Mouse (Mus musculus) natural killer cell, adult 2 months (primary cell): ENCODE data around the gene Arid4b.

Experiments
- DNase-seq, 2 experiments: peaks; one replicate each; pipeline ENCODE4 v3.0.0; 2022; ENCODE audit warnings: low spot score in 2 of 2

Arid4b gene

DNA sequence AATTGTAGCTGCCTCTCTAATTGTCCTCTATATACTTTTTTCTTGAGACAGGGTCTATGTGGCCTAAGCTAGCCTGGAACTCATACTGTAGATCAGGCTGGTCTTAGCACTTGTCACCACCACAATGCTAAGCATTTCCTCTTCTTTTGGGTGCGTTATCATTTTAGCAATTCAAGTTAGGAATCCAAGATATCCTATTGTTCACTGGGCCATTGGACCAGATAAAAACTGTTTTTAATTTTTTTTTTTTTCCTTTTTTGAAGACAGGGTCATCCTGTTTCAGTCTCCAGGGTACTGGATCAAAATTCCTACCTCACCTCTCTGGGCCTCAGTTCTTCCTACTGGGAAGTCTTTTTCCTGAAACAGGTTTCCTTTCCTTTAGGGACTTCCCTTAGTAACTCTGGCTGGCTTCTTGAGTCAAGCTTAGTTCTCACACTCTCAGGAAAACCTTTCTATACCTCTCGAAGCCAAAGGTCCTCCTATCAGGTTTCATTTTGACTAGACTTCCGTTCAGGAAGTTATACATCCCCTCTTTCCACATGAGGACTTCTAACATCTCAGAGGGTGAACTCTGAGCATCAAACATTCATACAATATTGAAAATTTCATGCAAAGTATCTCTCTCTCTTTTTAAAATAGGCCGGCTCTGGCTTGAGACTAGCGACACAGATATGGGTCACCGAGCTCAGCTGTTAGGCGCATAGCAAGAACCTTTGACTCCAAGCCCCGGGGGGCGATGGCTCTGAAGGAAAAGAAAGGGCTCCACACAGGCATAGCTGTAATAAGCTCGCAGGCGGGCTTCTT is 621 bp upstream of the Arid4b start:
- DNase-seq, result no peak

DNA sequence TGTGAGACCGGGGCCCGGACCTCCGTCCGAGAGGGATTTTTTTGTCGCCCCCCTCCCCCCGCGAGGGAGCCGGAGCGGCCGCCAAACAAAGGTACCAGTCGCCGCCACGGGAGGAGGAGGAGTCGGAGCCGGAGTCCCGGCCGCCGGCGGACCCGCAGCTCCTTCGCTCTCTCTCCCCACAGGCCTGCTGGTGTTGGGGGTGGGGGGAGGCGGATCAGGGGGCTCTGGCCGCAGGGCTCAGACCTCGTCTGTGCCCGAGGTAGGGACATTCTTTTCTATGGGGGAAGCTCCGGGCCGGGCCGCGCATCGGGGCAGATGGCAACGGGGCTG is 875 bp downstream of the Arid4b start:
- no peak for DNase-seq

GRCm38 (mm10) chr13:14064341-14065027 is 1.5 kb downstream of the Arid4b start:
- peak; percentile 55 to 61 for DNase-seq

DNA sequence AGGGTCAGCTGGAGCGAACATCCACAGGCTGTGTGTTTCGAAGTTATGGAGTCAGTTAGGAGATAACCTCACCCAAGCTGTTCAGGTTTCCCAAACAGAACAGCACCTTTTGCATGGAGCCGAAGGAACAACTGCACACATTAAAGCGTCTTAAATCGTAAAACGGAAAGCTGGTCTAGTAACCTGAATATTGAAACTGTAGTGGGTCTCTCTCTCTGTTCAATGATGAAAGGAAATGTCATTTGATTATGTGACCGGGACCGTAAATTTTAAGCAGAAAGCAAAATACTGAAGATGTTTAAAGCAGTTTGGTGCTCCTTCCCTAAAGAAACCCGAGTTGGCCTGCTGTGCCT is 2.0 kb downstream of the Arid4b start:
- DNase-seq, result no peak

DNA sequence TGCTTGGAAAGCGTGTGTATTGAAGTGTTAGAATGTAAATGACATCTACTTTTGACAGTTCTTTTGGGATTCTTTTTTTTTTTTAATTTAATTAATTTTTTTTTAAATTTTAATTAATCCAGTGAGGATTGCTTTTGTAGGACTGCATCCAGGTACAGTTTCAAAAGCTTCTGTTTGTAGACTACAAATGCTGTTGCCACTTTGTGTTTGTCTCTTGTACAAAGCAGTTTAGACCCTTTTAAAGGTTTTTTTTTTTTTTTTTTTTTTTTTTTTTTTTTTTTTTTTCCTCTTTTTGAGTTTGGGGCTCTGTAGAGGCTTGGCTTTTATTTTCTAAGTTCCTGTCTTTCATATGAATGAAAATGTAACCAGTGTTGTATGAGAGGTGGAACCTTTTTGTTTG is 2.7 kb downstream of the Arid4b start:
- no peak for DNase-seq

GRCm38 (mm10) chr13:14068035-14068434 is 5.0 kb downstream of the Arid4b start:
- no peak for DNase-seq

GRCm38 (mm10) chr13:14069291-14069690 is 6.3 kb downstream of the Arid4b start:
- no peak for DNase-seq

DNA sequence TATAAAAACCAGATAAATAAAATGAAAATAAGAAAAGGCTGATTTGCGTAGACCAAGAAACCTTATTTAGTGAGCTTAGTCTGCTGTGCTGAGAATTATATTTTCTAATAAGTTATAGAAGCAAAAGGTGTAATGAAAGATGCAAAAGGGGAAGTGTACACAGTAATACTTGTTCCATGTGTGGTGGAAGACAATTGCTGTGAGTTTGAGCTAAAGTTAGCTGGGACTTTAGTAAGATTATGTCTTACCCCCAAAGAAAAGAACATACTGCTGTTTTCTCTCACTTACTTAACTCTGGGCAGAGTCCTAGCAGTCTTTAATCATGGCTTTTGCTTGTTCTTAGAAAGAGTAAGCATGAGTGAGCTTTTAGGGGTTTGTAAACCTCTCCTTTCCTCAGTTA is 11.3 kb downstream of the Arid4b start:
- no peak for DNase-seq

GRCm38 (mm10) chr13:14075326-14075725 is 12.3 kb downstream of the Arid4b start:
- no peak for DNase-seq

GRCm38 (mm10) chr13:14088669-14089068 is 25.6 kb downstream of the Arid4b start:
- no peak for DNase-seq

DNA sequence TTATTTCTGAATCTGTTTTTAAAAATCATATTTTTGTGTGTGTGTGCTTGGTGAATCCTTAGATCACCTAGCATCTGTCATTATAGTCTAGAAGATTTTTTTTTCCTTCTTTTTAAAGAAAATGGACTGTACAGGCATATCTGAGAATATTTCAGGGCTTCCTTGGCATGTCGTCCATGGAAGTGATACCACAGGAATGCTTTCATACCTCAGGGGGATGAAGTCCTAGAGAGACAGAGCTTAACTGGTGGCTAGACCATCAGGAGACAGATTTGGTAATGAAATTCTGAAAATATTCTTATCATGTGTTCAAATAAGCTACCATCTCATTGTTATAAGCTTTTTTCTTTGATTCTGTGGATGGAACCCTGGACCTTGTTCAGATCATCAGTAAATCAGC is 40.0 kb downstream of the Arid4b start:
- DNase-seq, result no peak

GRCm38 (mm10) chr13:14110154-14110873 is 47.3 kb downstream of the Arid4b start:
- DNase-seq, result no peak

- DNase-seq, result no peak
Measured at GRCm38 (mm10) chr13:14111146-14111545, 48.1 kb downstream of the Arid4b start.

- no peak for DNase-seq
Measured at GRCm38 (mm10) chr13:14113746-14114528, 50.9 kb downstream of the Arid4b start.

DNA sequence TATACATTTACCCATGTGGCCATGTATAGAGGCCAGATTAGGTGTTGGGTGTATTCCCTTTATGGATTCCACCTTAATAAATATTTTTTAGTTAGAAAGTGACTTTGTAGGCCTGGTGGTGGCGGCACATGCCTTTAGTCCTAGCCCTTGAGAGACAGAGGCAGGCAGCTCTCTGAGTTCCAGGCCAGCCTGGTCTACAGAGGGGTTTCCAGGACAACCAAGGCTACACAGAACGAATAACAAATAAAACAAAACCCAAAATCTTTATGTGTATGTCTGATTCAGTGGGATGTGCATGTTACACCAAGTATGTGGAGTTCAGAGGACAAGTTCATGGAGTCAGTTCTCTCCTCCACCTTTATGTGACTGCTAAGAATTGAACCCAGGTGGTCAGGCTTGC is 52.8 kb downstream of the Arid4b start:
- no peak for DNase-seq

- no peak for DNase-seq
Measured at GRCm38 (mm10) chr13:14131651-14132050, 68.6 kb downstream of the Arid4b start.

DNA sequence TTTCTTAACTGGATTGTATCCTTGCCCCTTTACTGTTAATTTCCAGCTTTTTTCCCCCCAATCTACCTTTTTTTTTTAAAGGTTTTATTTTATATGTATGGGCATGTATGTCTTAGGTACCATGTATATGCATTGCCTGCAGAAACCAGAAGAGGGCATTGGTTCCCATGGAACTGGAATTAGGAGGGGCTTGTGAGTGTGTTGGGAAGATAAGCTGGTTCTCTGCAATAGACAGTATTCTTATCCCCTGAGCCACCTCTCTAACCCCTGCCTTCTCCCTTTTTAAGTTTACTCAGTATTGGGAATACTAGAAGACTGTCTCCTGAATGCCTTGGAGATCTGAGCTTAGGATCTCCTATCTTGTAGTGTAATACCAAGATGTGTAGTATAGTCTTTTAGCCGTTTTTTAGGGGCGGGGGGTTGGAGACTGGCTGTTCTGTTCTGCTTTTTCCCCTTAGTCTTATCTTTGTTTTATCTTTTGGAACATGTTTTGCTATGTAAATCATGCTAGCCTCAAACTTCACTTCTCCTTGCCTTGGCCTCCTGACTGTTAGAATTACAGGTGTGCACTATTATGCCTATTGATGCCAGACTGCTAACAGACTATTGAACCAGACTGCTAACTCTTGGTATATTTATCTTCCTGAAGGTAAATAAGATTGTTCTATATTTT is 79.4 kb downstream of the Arid4b start:
- DNase-seq, result no peak

DNA sequence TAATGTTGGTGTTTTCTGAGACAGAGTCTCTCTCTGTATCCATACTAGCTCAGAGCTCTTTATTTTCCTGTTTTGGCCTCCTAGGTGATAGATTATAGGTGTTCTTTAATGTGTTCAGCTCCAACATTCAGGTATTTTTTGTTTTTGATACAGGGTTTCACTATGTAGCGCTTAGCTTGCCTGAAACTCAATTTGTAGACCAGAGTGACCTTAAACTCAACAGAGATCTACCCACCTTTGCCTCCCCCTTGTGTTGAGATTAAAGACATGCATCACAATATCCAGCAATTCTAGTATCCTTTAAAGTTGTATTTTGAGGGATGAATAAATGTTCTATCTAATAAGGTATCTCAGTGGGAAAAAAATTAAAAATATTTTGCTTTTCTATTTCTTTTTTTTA is 115.0 kb downstream of the Arid4b start:
- DNase-seq, result no peak

GRCm38 (mm10) chr13:14179669-14180068 is 116.6 kb downstream of the Arid4b start:
- no peak for DNase-seq

DNA sequence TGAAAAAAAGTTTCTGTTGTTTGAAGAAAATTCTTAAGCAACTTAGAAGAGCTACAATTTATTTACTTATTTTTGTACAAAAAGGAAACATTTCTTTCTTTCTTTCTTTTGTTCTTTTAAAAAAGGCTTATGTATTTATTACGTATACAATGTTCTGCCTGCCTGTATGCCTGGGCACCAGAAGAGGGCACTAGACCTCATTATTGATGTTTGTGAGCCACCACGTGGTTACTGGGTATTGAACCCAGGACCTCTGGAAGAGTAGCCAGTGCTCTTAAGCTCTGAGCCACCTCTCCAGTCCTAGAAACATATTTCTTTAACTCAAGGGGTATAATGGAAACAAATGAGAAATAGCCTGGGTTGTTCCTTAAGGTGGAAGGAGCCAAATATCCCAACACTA is 182.9 kb downstream of the Arid4b start:
- DNase-seq, result no peak
